Mouse (Mus musculus): ENCODE data around the gene Utp18.

Gene Utp18

DNA sequence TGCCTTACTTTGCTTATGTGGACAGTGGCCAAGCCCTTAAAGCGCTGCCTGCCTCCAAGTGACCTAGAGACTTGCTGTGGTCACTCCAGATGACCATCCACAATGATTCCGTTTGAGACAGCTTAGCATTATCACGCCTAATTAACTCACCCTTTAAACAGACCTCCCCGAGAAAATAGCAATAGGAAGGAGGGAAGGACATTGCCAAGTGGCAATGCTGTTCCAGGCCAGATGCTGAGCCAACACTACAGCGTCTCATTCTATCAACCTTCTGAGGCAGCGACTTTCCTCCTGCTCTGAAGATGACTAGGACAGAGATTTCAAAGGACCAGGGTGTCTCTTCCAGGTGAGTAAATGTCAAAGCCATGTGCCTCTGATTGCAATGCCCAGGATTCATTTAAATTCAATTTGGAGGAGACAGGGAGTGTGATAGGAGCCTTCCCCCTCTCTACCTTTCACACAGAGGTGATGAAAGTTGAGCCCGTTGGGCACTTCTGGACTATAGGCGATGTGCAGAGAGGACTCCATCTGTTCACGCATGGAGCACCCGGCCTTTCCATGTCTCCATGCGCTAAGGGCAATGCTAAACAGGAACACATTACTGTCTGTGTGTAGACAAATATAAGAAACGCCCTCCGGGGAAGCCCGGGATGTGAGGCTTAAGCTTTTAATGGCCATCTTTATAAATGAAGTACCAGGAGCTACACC, 56.8 kb downstream of the Utp18 start:
- no peak for DNase-seq

DNA sequence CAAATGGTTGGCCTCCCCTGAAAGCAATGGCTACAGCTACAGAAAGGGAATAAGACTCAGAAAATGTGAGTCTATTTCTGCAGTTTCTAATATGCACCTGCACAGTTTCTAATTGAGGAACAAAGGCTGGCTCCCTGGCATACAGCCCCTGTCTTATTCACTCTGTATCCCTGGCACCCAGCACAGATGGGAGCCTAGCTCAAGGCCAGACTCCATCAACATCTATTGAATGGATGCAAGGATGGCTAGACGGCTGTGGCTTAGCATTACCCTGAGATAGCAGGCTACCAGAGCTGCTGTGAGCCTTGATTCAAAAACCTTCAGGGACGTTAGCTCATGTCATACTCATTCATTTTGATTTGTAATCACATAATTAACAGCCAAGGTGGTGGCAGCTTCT, 63.3 kb downstream of the Utp18 start:
- DNase-seq = no peak

DNA sequence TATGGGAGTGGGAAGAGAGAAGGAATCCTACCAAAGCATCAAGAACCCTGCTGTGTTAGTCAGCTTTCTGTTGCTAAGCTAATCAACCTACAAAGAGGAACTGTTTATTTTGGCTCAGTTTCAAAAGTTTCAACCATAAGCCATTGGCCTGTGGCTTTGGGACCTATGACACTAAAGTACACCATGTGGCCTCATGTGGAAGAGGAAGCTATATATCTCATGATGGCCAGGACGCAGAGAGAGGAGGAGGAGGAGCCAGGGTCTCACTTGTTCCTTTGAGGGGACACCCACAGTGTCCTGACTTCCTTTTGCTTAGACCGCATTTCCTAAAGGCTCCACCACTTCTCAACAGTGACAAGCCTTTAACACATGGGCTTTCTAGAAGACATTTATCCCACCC, 64.0 kb downstream of the Utp18 start:
- DNase-seq = no peak

DNA sequence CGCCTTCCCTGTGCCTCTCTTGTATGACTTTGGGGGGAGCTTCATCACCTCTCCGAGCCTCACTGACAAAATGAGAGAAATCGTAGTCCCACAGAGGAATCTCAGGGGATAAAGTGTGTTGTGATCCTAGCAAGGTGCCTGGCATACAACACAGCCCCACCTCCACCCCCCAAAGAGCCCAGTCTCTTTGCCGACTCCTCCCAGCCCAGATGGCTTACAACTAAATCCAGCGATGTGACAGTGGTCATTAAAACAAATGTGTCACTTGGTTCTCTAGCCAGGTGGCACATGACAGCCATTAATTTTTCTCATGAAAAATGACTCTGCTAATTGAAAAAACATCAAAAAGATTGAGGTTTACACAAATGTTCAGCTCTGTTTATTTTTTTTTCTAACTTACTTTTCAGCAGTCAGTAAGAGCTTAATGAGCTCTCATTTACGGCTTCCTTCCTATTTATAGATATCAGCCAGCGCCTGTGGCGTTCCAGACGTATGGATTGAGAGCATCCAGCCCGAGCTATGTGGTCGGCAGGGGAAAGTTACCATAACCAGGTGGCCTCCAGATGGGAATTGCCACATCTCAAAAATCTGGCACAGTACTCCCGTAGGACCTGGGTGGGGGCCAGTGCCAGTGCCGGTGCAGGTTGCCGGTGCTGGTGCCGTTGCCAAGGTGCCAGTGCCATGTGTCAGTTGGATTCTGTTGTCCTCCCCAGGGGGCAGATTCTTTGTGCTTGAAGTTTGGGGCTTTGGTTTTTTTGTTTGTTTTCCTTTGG, 67.4 kb downstream of the Utp18 start:
- DNase-seq = peak; percentile 88 to 90

DNA sequence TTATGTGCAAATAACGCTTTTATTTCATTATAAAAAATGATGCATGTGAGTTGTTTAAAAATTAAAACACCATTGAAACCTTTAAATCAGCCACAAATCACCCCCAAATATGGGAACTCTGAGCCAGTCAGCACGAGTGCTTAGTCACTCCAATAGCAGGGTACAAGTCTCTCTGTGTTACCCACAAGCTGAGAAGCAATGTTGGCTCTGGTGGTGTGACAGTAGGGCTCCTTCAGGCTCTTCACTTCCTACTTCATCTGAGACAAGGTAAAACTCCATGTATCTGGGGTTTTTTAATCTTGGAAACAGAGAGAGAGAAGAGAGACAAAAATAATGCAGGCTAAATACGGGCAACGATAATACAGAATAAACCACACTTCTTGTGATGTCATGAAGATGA, 72.6 kb downstream of the Utp18 start:
- DNase-seq = no peak

DNA sequence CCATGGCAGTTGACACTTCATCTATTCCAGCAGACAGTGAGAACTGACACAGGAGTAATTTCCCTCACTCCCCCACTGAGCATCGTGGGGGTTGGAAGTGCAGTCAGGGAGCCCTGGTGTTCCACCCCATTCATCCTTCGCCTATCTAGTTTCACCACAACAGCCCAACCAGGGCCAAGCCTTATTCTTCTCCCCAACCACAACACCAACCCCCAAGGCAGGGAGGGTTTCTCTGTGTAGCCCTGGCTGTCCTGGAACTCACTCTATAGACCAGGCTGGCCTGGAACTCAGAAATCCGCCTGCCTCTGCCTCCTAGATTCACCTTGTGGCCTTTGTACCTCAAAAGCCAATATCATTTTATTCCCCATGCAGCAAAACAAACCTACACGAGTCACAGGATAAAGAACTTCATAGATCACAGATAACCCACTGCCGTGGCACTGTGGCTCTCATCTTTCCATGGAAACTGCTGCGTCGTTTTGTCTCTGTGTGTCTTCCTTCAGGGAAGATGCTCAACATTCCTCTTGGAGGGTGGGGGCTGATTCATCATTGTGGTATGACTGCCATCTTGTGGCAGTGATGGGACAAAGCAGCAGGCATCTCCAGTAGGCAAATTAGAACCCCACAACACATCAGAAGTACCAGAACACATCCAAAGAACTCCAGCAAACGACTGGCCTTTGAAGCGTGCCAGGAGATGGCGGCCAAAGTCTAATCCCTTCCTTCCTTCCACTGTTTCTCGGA, 73.3 kb downstream of the Utp18 start:
- peak; percentile 78 to 79 for DNase-seq
